Comparison of ENCODE assay signal across 28 mouse cellular contexts in genomic region chr11:38681264-38681663, GRCm38 (mm10).
A peak's percentile ranks its signal among the peaks of the same experiment; 100 is the strongest.
DNase-seq lines count a peak whose midpoint lies in the region; ATAC-seq and TF ChIP-seq lines count a peak whose summit lies in the region.
"Had no signal": no experiment of that assay in that cellular context is flagged by ENCODE, and none has a peak within 500 bp of the region (broad histone marks: within the 10 kb centered on the region; RNA-seq: fewer than 3 reads in every experiment).

No protein-coding gene starts in this region.

- no peaks in the 10 kb centered on the region for H3K27me3 ChIP-seq in midbrain, embryonic 10.5 days (ENCODE audit: low read depth, poor library complexity, severe bottlenecking)
- H3K27me3 ChIP-seq in midbrain, embryonic 16.5 days (ENCODE audit: control insufficient read depth, insufficient read depth, low read depth, low read length): no peaks in the 10 kb centered on the region
- H3K27me3 ChIP-seq in liver, embryonic 11.5 days (replicated peaks; ENCODE audit: control insufficient read depth, insufficient read depth, low read length): no peaks in the 10 kb centered on the region
- no peaks in the 10 kb centered on the region for H3K27me3 ChIP-seq in liver, embryonic 13.5 days
- no peaks in the 10 kb centered on the region for H3K27me3 ChIP-seq in midbrain, postnatal 0 days (ENCODE audit: insufficient read depth, low read length)
- H3K27me3 ChIP-seq: forebrain, embryonic 13.5 days; heart, embryonic 12.5 days; hindbrain, embryonic 13.5 days; limb, embryonic 13.5 days; lung, embryonic 15.5 days; neural tube, embryonic 13.5 days; stomach, embryonic 15.5 days had no signal

- H3K27ac ChIP-seq in midbrain, embryonic 10.5 days (replicated peaks): 0 out of 2 replicates have a peak overlapping the region, but pooled peaks have one; percentile 10
- no peak overlapping the region for H3K27ac ChIP-seq in midbrain, embryonic 16.5 days (ENCODE audit: low read length)
- no peak overlapping the region for H3K27ac ChIP-seq in liver, embryonic 11.5 days (ENCODE audit: low read depth, low read length)
- H3K27ac ChIP-seq in liver, embryonic 13.5 days: no peak overlapping the region
- H3K27ac ChIP-seq in midbrain, postnatal 0 days (ENCODE audit: low read depth, low read length): no peak overlapping the region
- H3K27ac ChIP-seq: forebrain, embryonic 13.5 days; gastrocnemius, adult 2 months; heart, adult 2 months; hindbrain, embryonic 13.5 days; limb, embryonic 13.5 days; lung, embryonic 15.5 days; neural tube, embryonic 13.5 days; stomach, embryonic 15.5 days had no signal

- TF ChIP-seq CTCF in midbrain, postnatal 0 days (IDR thresholded peaks at IDR 0.05): no peak

- H3K9ac ChIP-seq in midbrain, embryonic 16.5 days (ENCODE audit: low read depth, low read length): no peak overlapping the region
- H3K9ac ChIP-seq in liver, embryonic 11.5 days (ENCODE audit: low read depth, low read length): no peak overlapping the region
- no peak overlapping the region for H3K9ac ChIP-seq in liver, embryonic 13.5 days
- H3K9ac ChIP-seq in midbrain, postnatal 0 days (replicated peaks; ENCODE audit: low read length, poor library complexity, severe bottlenecking): no peak overlapping the region
- H3K9ac ChIP-seq: forebrain, embryonic 13.5 days; heart, embryonic 12.5 days; hindbrain, embryonic 13.5 days; limb, embryonic 13.5 days; lung, embryonic 15.5 days; neural tube, embryonic 13.5 days; stomach, embryonic 15.5 days had no signal

- WGBS in midbrain, embryonic 10.5 days: 51% methylated on average over 7 of the region's 7 CpGs
- WGBS in midbrain, embryonic 16.5 days: 23% methylated on average over 7 of the region's 7 CpGs
- 60% methylated on average over 7 of the region's 7 CpGs for WGBS in liver, embryonic 11.5 days
- WGBS in liver, embryonic 13.5 days (ENCODE audit: insufficient replicate concordance): 51% methylated on average over 7 of the region's 7 CpGs
- 27% methylated on average over 7 of the region's 7 CpGs for WGBS in midbrain, postnatal 0 days

- H3K9me3 ChIP-seq in midbrain, embryonic 10.5 days (replicated peaks): no peaks in the 10 kb centered on the region
- H3K9me3 ChIP-seq in midbrain, embryonic 16.5 days (replicated peaks; ENCODE audit: control insufficient read depth, low read length, poor library complexity, severe bottlenecking): no peaks in the 10 kb centered on the region
- no peaks in the 10 kb centered on the region for H3K9me3 ChIP-seq in liver, embryonic 11.5 days (ENCODE audit: control insufficient read depth, low read length)
- no peaks in the 10 kb centered on the region for H3K9me3 ChIP-seq in liver, embryonic 13.5 days (replicated peaks)
- H3K9me3 ChIP-seq in midbrain, postnatal 0 days (ENCODE audit: low read length): no peaks in the 10 kb centered on the region
- H3K9me3 ChIP-seq: forebrain, embryonic 13.5 days; heart, embryonic 12.5 days; hindbrain, embryonic 13.5 days; limb, embryonic 13.5 days; lung, embryonic 15.5 days; neural tube, embryonic 13.5 days; stomach, embryonic 15.5 days had no signal

- ATAC-seq in midbrain, embryonic 16.5 days: no peak
- peak; percentile 41; the same call in 1 of the 2 replicates for ATAC-seq in liver, embryonic 11.5 days (replicated peaks; ENCODE audit: low FRiP score)
- peak; percentile 58 for ATAC-seq in liver, embryonic 13.5 days (ENCODE audit: low read depth)
- ATAC-seq in midbrain, postnatal 0 days (ENCODE audit: low FRiP score): no peak
- ATAC-seq: activated CD4-positive, CD25-positive, alpha-beta regulatory T cell, adult 4 months; forebrain, embryonic 13.5 days had no signal

- H3K4me2 ChIP-seq in midbrain, embryonic 16.5 days (ENCODE audit: low read length): no peak overlapping the region
- no peak overlapping the region for H3K4me2 ChIP-seq in liver, embryonic 11.5 days
- no peak overlapping the region for H3K4me2 ChIP-seq in liver, embryonic 13.5 days
- 0 out of 2 replicates have a peak overlapping the region, but pooled peaks have one; percentile 9 for H3K4me2 ChIP-seq in midbrain, postnatal 0 days (ENCODE audit: low read depth, low read length, poor library complexity, severe bottlenecking)
- H3K4me2 ChIP-seq: forebrain, embryonic 13.5 days; heart, embryonic 12.5 days; hindbrain, embryonic 13.5 days; limb, embryonic 13.5 days; lung, embryonic 15.5 days; neural tube, embryonic 13.5 days; stomach, embryonic 15.5 days had no signal

- no peaks in the 10 kb centered on the region for H3K36me3 ChIP-seq in midbrain, embryonic 10.5 days
- no peaks in the 10 kb centered on the region for H3K36me3 ChIP-seq in midbrain, embryonic 16.5 days (ENCODE audit: control insufficient read depth, insufficient read depth, low read length)
- H3K36me3 ChIP-seq in liver, embryonic 11.5 days (ENCODE audit: control insufficient read depth, insufficient read depth, low read length): no peaks in the 10 kb centered on the region
- no peaks in the 10 kb centered on the region for H3K36me3 ChIP-seq in liver, embryonic 13.5 days
- H3K36me3 ChIP-seq in midbrain, postnatal 0 days (ENCODE audit: insufficient read depth, low read length): no peaks in the 10 kb centered on the region
- H3K36me3 ChIP-seq: heart, embryonic 12.5 days; hindbrain, embryonic 13.5 days; limb, embryonic 13.5 days; lung, embryonic 15.5 days; neural tube, embryonic 13.5 days; stomach, embryonic 15.5 days had no signal

- peaks cover 14% of the 10 kb centered on the region for H3K4me1 ChIP-seq in midbrain, embryonic 10.5 days
- peaks cover 11% of the 10 kb centered on the region; the same call in 1 of the 2 replicates for H3K4me1 ChIP-seq in midbrain, embryonic 16.5 days (ENCODE audit: control insufficient read depth, insufficient read depth, low read length)
- H3K4me1 ChIP-seq in liver, embryonic 11.5 days (replicated peaks; ENCODE audit: control insufficient read depth, insufficient read depth, low read length): no peaks in the 10 kb centered on the region
- no peaks in the 10 kb centered on the region for H3K4me1 ChIP-seq in liver, embryonic 13.5 days (replicated peaks)
- H3K4me1 ChIP-seq in midbrain, postnatal 0 days (ENCODE audit: insufficient read depth, low read length): no peaks in the 10 kb centered on the region
- H3K4me1 ChIP-seq: forebrain, embryonic 13.5 days; heart, embryonic 12.5 days; limb, embryonic 13.5 days; lung, embryonic 15.5 days; neural tube, embryonic 13.5 days; stomach, embryonic 15.5 days had no signal

- H3K4me3 ChIP-seq in midbrain, embryonic 10.5 days: no peak overlapping the region
- H3K4me3 ChIP-seq in midbrain, embryonic 16.5 days (ENCODE audit: low read depth, low read length): no peak overlapping the region
- H3K4me3 ChIP-seq in liver, embryonic 11.5 days (ENCODE audit: low read depth, low read length): no peak overlapping the region
- H3K4me3 ChIP-seq in liver, embryonic 13.5 days (replicated peaks): no peak overlapping the region
- H3K4me3 ChIP-seq in midbrain, postnatal 0 days (ENCODE audit: low read depth, low read length): no peak overlapping the region
- H3K4me3 ChIP-seq: erythroblast, embryonic 14.5 days; forebrain, embryonic 13.5 days; gastrocnemius, adult 2 months; heart, adult 2 months; heart, embryonic 12.5 days; hindbrain, embryonic 13.5 days; limb, embryonic 13.5 days; lung, embryonic 15.5 days; neural tube, embryonic 13.5 days; stomach, embryonic 15.5 days had no signal

- DNase-seq in midbrain, embryonic 10.5 days (ENCODE audit: low spot score): no peak
- no peak for DNase-seq in liver, embryonic 11.5 days (ENCODE audit: low spot score)
- no peak for DNase-seq in liver, embryonic 13.5 days
- DNase-seq in midbrain, postnatal 0 days (ENCODE audit: low spot score): no peak
- no peak for DNase-seq in layer of hippocampus, postnatal 36 days
- DNase-seq: adrenal gland, adult 2 months; adrenal gland, postnatal 36 days; B cell, adult 2 months; cerebellum, adult 2 months; cerebellum, postnatal 14 days; gastrocnemius, adult 2 months; gastrocnemius, postnatal 36 days; heart, adult 2 months; heart, postnatal 4 days; kidney, adult 11 months; kidney, postnatal 14 days; lung, postnatal 36 days; right cerebral cortex, postnatal 14 days had no signal

Comparison
In these comparisons a context has a peak if more than half of its experiments do, and no peak if none do; other contexts are left out.
1. ATAC-seq: peak in liver, embryonic 11.5 days (single experiment) and liver, embryonic 13.5 days (single experiment); none in midbrain, embryonic 16.5 days (single experiment) and midbrain, postnatal 0 days (single experiment).